Mouse (Mus musculus) testis, adult 2 months (tissue): ENCODE data around the gene Gm20662.

ENCODE experiments used
- CTCF ChIP-seq: fragments of 200-500 bp; IDR thresholded peaks from 2 replicates; pipeline ENCODE4 v1.5.1; 2012; ENCODE audit warnings: low read depth, mild to moderate bottlenecking, inconsistent platforms, low read length, moderate library complexity; ENCODE audit not compliant: control insufficient read depth, insufficient read depth, insufficient replicate concordance
- POLR2A ChIP-seq: fragments of 200-500 bp; IDR thresholded peaks from 2 replicates; pipeline ENCODE4 v1.6.1; 2012; ENCODE audit warnings: low read depth, mild to moderate bottlenecking, inconsistent platforms, low read length, moderate library complexity; ENCODE audit not compliant: control insufficient read depth

DNA sequence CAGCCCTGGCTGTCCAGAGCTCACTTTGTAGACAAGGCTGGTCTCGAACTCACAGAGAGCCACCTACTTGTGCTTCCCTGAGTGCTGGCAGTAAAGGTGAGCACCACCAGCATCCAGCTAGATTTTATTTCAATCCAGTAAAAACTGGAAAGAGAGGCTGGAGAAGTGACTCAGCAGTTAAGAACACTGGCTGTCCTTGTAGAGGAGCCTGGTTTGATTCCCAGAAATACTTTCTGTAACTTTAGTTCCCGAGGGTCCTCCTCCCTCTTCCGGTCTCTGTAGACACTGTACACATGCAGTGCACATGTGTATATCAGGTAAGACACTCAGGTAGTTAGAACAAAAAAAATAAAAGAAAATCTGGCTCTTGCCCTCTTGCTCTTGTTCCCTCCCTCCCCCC lies 8.2 kb upstream of the Gm20662 start:
- TF ChIP-seq POLR2A (no peak), CTCF (no peak)
